Mouse (Mus musculus) CH12.LX (cell line): ENCODE results near the gene Jun. TPM values are rescaled to one million over a fixed set of nuclear protein-coding genes. Genes with fewer than 3 reads are reported as not detected.

Source experiments
- DNase-seq: peaks from one replicate; pipeline ENCODE4 v3.0.0-alpha.2; 2013; ENCODE audit errors: extremely low read depth
- H3K27ac ChIP-seq: 2 replicates; pipeline ENCODE4 v1.5.1; 2012; ENCODE audit warnings: low read depth, mild to moderate bottlenecking, control low read depth, moderate library complexity; ENCODE audit not compliant: insufficient read depth
- H3K27me3 ChIP-seq: replicated peaks from 2 replicates; pipeline ENCODE3; 2012; ENCODE audit warnings: inconsistent platforms
- H3K36me3 ChIP-seq, 2 experiments: replicated peaks in 1 of 2; 2 replicates each; pipeline versions ENCODE3 to v1.6.1; 2012; ENCODE audit warnings: inconsistent platforms in 1 of 2, low read length in 1 of 2, mild to moderate bottlenecking in 1 of 2, mixed read lengths in 1 of 2, moderate library complexity in 1 of 2; ENCODE audit not compliant: control insufficient read depth in 1 of 2, insufficient read depth in 1 of 2
- H3K4me1 ChIP-seq, 2 experiments: 2 replicates each; pipeline ENCODE4 v1.6.1; 2012; ENCODE audit warnings: inconsistent platforms in 1 of 2, moderate library complexity in 1 of 2; ENCODE audit not compliant: insufficient read depth in 2 of 2, control insufficient read depth in 1 of 2
- H3K4me2 ChIP-seq: 2 replicates; pipeline ENCODE4 v1.6.1; 2012; ENCODE audit warnings: low read depth, mild to moderate bottlenecking, control low read depth; ENCODE audit not compliant: poor library complexity, insufficient read depth, severe bottlenecking
- H3K4me3 ChIP-seq, 3 experiments: fragments of 150-350 bp in 1 of 3; sonication (generic) in 1 of 3; replicated peaks in 1 of 3; 2 replicates each; pipeline versions ENCODE3 to v1.5.1; 2011 to 2012; ENCODE audit warnings: low read depth in 2 of 3, low read length in 2 of 3, mild to moderate bottlenecking in 2 of 3, moderate library complexity in 2 of 3, control low read depth in 1 of 3, improper control_type of control experiment in 1 of 3, inconsistent platforms in 1 of 3, mixed read lengths in 1 of 3; ENCODE audit not compliant: poor library complexity in 1 of 3
- H3K79me2 ChIP-seq: replicated peaks from 2 replicates; pipeline ENCODE4 v1.6.1; 2012; ENCODE audit warnings: mild to moderate bottlenecking, moderate library complexity; ENCODE audit not compliant: control insufficient read depth, poor library complexity, insufficient read depth, severe bottlenecking; ENCODE audit errors: extremely low read depth
- H3K9ac ChIP-seq: 2 replicates; pipeline ENCODE4 v1.6.1; 2012; ENCODE audit warnings: low read depth, mild to moderate bottlenecking, control low read depth, moderate library complexity; ENCODE audit not compliant: insufficient read depth
- H3K9me3 ChIP-seq: replicated peaks from 2 replicates; pipeline ENCODE3; 2012; ENCODE audit warnings: low read length, inconsistent platforms, mixed read lengths
- BHLHE40 ChIP-seq: IDR thresholded peaks from 2 replicates; pipeline ENCODE4 v1.6.1; 2011; ENCODE audit warnings: mild to moderate bottlenecking, low read depth, low read length, improper control_type of control experiment
- CHD1 ChIP-seq: IDR thresholded peaks from 2 replicates; pipeline ENCODE4 v1.6.1; 2012; ENCODE audit warnings: low read depth, low read length, improper control_type of control experiment, inconsistent platforms
- CHD2 ChIP-seq: IDR thresholded peaks from 2 replicates; pipeline ENCODE4 v1.6.1; 2011; ENCODE audit warnings: low read length, improper control_type of control experiment
- CTCF ChIP-seq, 2 experiments: IDR thresholded peaks in 1 of 2; conservative IDR thresholded peaks in 1 of 2; 2 replicates each; pipeline ENCODE4 v1.5.1; 2011 to 2012; ENCODE audit warnings: low read depth in 2 of 2, low read length in 2 of 2, improper control_type of control experiment in 1 of 2, inconsistent platforms in 1 of 2, mild to moderate bottlenecking in 1 of 2, moderate library complexity in 1 of 2
- E2F4 ChIP-seq: IDR thresholded peaks from 2 replicates; pipeline ENCODE4 v1.6.1; 2011; ENCODE audit warnings: low read depth, low read length, improper control_type of control experiment; ENCODE audit not compliant: insufficient replicate concordance
- ELF1 ChIP-seq: IDR thresholded peaks from 2 replicates; pipeline ENCODE4 v1.6.1; 2014; ENCODE audit warnings: low read depth, mild to moderate bottlenecking, inconsistent platforms, low read length, improper control_type of control experiment
- EP300 ChIP-seq: IDR thresholded peaks from 2 replicates; pipeline ENCODE4 v1.6.1; 2011; ENCODE audit warnings: low read length, improper control_type of control experiment
- ETS1 ChIP-seq: conservative IDR thresholded peaks from 2 replicates; pipeline ENCODE4 v1.6.1; 2012; ENCODE audit warnings: low read depth, mild to moderate bottlenecking, inconsistent platforms, low read length, improper control_type of control experiment, moderate library complexity
- GABPA ChIP-seq: IDR thresholded peaks from 2 replicates; pipeline ENCODE4 v1.6.1; 2012; ENCODE audit warnings: low read depth, low read length, improper control_type of control experiment, inconsistent platforms; ENCODE audit not compliant: insufficient replicate concordance
- HCFC1 ChIP-seq: IDR thresholded peaks from 2 replicates; pipeline ENCODE4 v1.6.1; 2012; ENCODE audit warnings: low read depth, mild to moderate bottlenecking, inconsistent platforms, low read length, improper control_type of control experiment
- IRF4 ChIP-seq: IDR thresholded peaks from 2 replicates; pipeline ENCODE4 v1.6.1; 2014; ENCODE audit warnings: low read depth, mild to moderate bottlenecking, inconsistent platforms, low read length, improper control_type of control experiment
- JUN ChIP-seq: IDR thresholded peaks from 2 replicates; pipeline ENCODE4 v1.6.1; 2011; ENCODE audit warnings: low read depth, mild to moderate bottlenecking, low read length, improper control_type of control experiment, moderate library complexity; ENCODE audit not compliant: insufficient read depth
- JUND ChIP-seq: conservative IDR thresholded peaks from 2 replicates; pipeline ENCODE4 v1.6.1; 2011; ENCODE audit warnings: low read depth, low read length, improper control_type of control experiment
- KAT2A ChIP-seq: IDR thresholded peaks from 2 replicates; pipeline ENCODE4 v1.6.1; 2012; ENCODE audit warnings: low read length, improper control_type of control experiment, inconsistent platforms; ENCODE audit not compliant: insufficient replicate concordance
- MAFK ChIP-seq: IDR thresholded peaks from 2 replicates; pipeline ENCODE4 v1.6.1; 2011; ENCODE audit warnings: low read length, improper control_type of control experiment; ENCODE audit not compliant: insufficient replicate concordance
- MAX ChIP-seq: IDR thresholded peaks from 2 replicates; pipeline ENCODE4 v1.6.1; 2011; ENCODE audit warnings: low read length, improper control_type of control experiment
- MAZ ChIP-seq: IDR thresholded peaks from 2 replicates; pipeline ENCODE4 v1.6.1; 2012; ENCODE audit warnings: low read depth, mild to moderate bottlenecking, inconsistent platforms, low read length, improper control_type of control experiment, moderate library complexity
- MEF2A ChIP-seq: IDR thresholded peaks from 2 replicates; pipeline ENCODE4 v1.6.1; 2014; ENCODE audit warnings: low read depth, mild to moderate bottlenecking, inconsistent platforms, low read length, improper control_type of control experiment, borderline replicate concordance
- MXI1 ChIP-seq: IDR thresholded peaks from 2 replicates; pipeline ENCODE4 v1.6.1; 2011; ENCODE audit warnings: mild to moderate bottlenecking, low read depth, low read length, improper control_type of control experiment
- MYC ChIP-seq: IDR thresholded peaks from 2 replicates; pipeline ENCODE4 v1.6.1; 2011; ENCODE audit warnings: low read depth, mild to moderate bottlenecking, improper control_type of control experiment, low read length
- NELFE ChIP-seq: IDR thresholded peaks from 2 replicates; pipeline ENCODE4 v1.6.1; 2011; ENCODE audit warnings: low read depth, low read length, improper control_type of control experiment
- NRF1 ChIP-seq: IDR thresholded peaks from 2 replicates; pipeline ENCODE4 v1.6.1; 2014; ENCODE audit warnings: low read depth, mild to moderate bottlenecking, inconsistent platforms, low read length, improper control_type of control experiment, moderate library complexity
- PAX5 ChIP-seq: IDR thresholded peaks from 2 replicates; pipeline ENCODE4 v1.6.1; 2012; ENCODE audit warnings: low read length, inconsistent platforms, mixed read lengths
- POLR2A ChIP-seq: IDR thresholded peaks from 2 replicates; pipeline ENCODE4 v1.6.1; 2011; ENCODE audit warnings: low read depth, mild to moderate bottlenecking, improper control_type of control experiment, low read length
- POLR2AphosphoS2 ChIP-seq: IDR thresholded peaks from 2 replicates; pipeline ENCODE4 v1.6.1; 2011; ENCODE audit warnings: low read depth, low read length, improper control_type of control experiment
- RAD21 ChIP-seq: IDR thresholded peaks from 2 replicates; pipeline ENCODE4 v1.6.1; 2011; ENCODE audit warnings: low read depth, mild to moderate bottlenecking, low read length, improper control_type of control experiment, moderate library complexity
- RCOR1 ChIP-seq: conservative IDR thresholded peaks from 2 replicates; pipeline ENCODE4 v1.6.1; 2012; ENCODE audit warnings: low read depth, mild to moderate bottlenecking, inconsistent platforms, low read length, improper control_type of control experiment
- SIN3A ChIP-seq: IDR thresholded peaks from 2 replicates; pipeline ENCODE4 v1.6.1; 2012; ENCODE audit warnings: low read length, improper control_type of control experiment, inconsistent platforms
- SMC3 ChIP-seq: IDR thresholded peaks from 2 replicates; pipeline ENCODE4 v1.6.1; 2011; ENCODE audit warnings: low read depth, low read length, improper control_type of control experiment
- TBP ChIP-seq: conservative IDR thresholded peaks from 2 replicates; pipeline ENCODE4 v1.6.1; 2011; ENCODE audit warnings: low read depth, low read length, improper control_type of control experiment
- TCF12 ChIP-seq: IDR thresholded peaks from 2 replicates; pipeline ENCODE4 v1.6.1; 2014; ENCODE audit warnings: low read depth, mild to moderate bottlenecking, inconsistent platforms, low read length, improper control_type of control experiment
- UBTF ChIP-seq: IDR thresholded peaks from 2 replicates; pipeline ENCODE4 v1.6.1; 2012; ENCODE audit warnings: low read depth, mild to moderate bottlenecking, inconsistent platforms, low read length, improper control_type of control experiment, moderate library complexity
- USF1 ChIP-seq: IDR thresholded peaks from 2 replicates; pipeline ENCODE4 v1.6.1; 2014; ENCODE audit warnings: low read depth, mild to moderate bottlenecking, inconsistent platforms, low read length, improper control_type of control experiment
- USF2 ChIP-seq: conservative IDR thresholded peaks from 2 replicates; pipeline ENCODE4 v1.6.1; 2011; ENCODE audit warnings: low read depth, low read length, improper control_type of control experiment
- ZC3H11A ChIP-seq: IDR thresholded peaks from 2 replicates; pipeline ENCODE4 v1.6.1; 2012; ENCODE audit warnings: low read depth, mild to moderate bottlenecking, inconsistent platforms, low read length, improper control_type of control experiment
- ZKSCAN1 ChIP-seq: IDR thresholded peaks from 2 replicates; pipeline ENCODE4 v1.6.1; 2012; ENCODE audit warnings: low read depth, inconsistent platforms, low read length, improper control_type of control experiment, borderline replicate concordance
- ZMIZ1 ChIP-seq: IDR thresholded peaks from 2 replicates; pipeline ENCODE4 v1.6.1; 2012; ENCODE audit warnings: low read depth, mild to moderate bottlenecking, inconsistent platforms, low read length, improper control_type of control experiment
- ZNF384 ChIP-seq: IDR thresholded peaks from 2 replicates; pipeline ENCODE4 v1.6.1; 2012; ENCODE audit warnings: low read depth, low read length, improper control_type of control experiment, inconsistent platforms
- dilution Hi-C: fragments of 300-500 bp; cut with MboI; formaldehyde crosslinking; loops from 2 replicates; pipeline ENCODE4 v1.14.3; 2020; ENCODE audit warnings: low sequenced_read_pairs; ENCODE audit not compliant: extremely low pct_unique_long_range_greater_than_20kb, extremely low pct_ligation_motif_present
- in situ Hi-C: fragments of 300-500 bp; cut with MboI; formaldehyde crosslinking; loops from 3 replicates; pipeline ENCODE4 v1.14.3; 2019; ENCODE audit warnings: low sequenced_read_pairs, low pct_ligation_motif_present, low pct_unique_long_range_greater_than_20kb, mixed read lengths
- polyA plus RNA-seq: library from polyadenylated mRNA; unstranded; fragments of >175 nt; gene quantifications from 2 replicates; pipeline ENCODE4 v1.2.1, GENCODE M21; 2012; ENCODE audit warnings: low read depth; ENCODE audit not compliant: insufficient read length
- total RNA-seq, 2 experiments: library from RNA; depleted of rRNA; stranded (reverse); fragments of 300-350 nt in 1 of 2; fragments of >200 nt in 1 of 2; gene quantifications; 2 replicates each; pipeline ENCODE4 v1.2.3; 2012 to 2014

Jun gene
- total and polyA plus RNA-seq, 3 experiments = 7.2 to 15.0 (median 10.4) TPM

- peaks cover 18% of the 10 kb centered on the region for H3K79me2 ChIP-seq
- H3K4me2 ChIP-seq = peak overlapping the region; percentile 76
- peak overlapping the region; percentile 75 for H3K9ac ChIP-seq
- peak; percentile 87 for DNase-seq
- TF ChIP-seq NELFE (0 out of 2 replicates have a peak, but pooled peaks have one; percentile 26), MYC (no peak), UBTF (0 out of 2 replicates have a peak, but pooled peaks have one; percentile 34), SMC3 (peak; percentile 18; the same call in 1 of the 2 replicates), MAX (no peak), ZMIZ1 (no peak), ELF1 (0 out of 2 replicates have a peak, but pooled peaks have one; percentile 32), USF1 (no peak), TCF12 (peak; percentile 52; the same call in 1 of the 2 replicates), HCFC1 (peak; percentile 37; the same call in 1 of the 2 replicates), JUN (no peak), MAFK (no peak), CTCF (conservative IDR thresholded peaks at IDR 0.05 in 1 of 2, IDR thresholded peaks at IDR 0.05 in 1 of 2; ENCODE audit: low read depth in 2 of 2, low read length in 2 of 2) (no peak), POLR2AphosphoS2 (no peak), ZKSCAN1 (no peak), E2F4 (no peak), TBP (no peak), RCOR1 (no peak), PAX5 (no peak), ZC3H11A (no peak), KAT2A (no peak), GABPA (no peak), CHD2 (peak; percentile 79; the same call in 1 of the 2 replicates), NRF1 (no peak), RAD21 (peak; percentile 23), MXI1 (no peak), ZNF384 (peak; percentile 97), MAZ (no peak; the same call in 1 of the 2 replicates), ETS1 (peak; percentile 73), SIN3A (peak; percentile 48; the same call in 1 of the 2 replicates), EP300 (0 out of 2 replicates have a peak, but pooled peaks have one; percentile 47), IRF4 (peak; percentile 71; the same call in 1 of the 2 replicates), USF2 (no peak), BHLHE40 (peak; percentile 46), CHD1 (no peak), JUND (no peak), POLR2A (no peak), MEF2A (0 out of 2 replicates have a peak, but pooled peaks have one; percentile 40)
- dilution Hi-C loops = no loop called here
- H3K4me1 ChIP-seq = peaks cover 0 to 19% of the 10 kb centered on the region in 2 experiments; a peak in 3 of 4 replicates
- peak overlapping the region; percentile 46 to 88 (median 50) for H3K4me3 ChIP-seq
- H3K9me3 ChIP-seq = no peaks in the 10 kb centered on the region
- no peaks in the 10 kb centered on the region for H3K27me3 ChIP-seq
- in situ Hi-C loops = loop anchor here (5.0 to 25.0 kb wide), 4 partner anchors 111 to 814 kb away; partner anchors contain the start of gene Fggy
- H3K36me3 ChIP-seq = peaks cover 0 to 8% of the 10 kb centered on the region in 2 experiments
- H3K27ac ChIP-seq = no peak overlapping the region; the same call in 1 of the 2 replicates
Measured at GRCm38 (mm10) chr4:95053791-95054117, 1.7 kb upstream of the Jun start.
